Mouse (Mus musculus): ENCODE measurements at regions not wholly inside any gene's neighbourhood (a gene's known extent, or its start where the extent isn't known, plus 50 kb on each side); places are given as distances from the start of the nearest gene placed in this dataset.
"Not testable (repeated sequence)": the region's sequence is repeated elsewhere in the genome, so short reads cannot be mapped to it uniquely, and the experiment has no call there.

- no peak overlapping the region for H3K4me2 ChIP-seq (replicated peaks; ENCODE audit: low read depth, low read length)
- H3K36me3 ChIP-seq (ENCODE audit: insufficient read depth, low read length) = no peaks in the 10 kb centered on the region
- H3K4me3 ChIP-seq (ENCODE audit: low read depth, low read length) = no peak overlapping the region
- no peaks in the 10 kb centered on the region for H3K27me3 ChIP-seq (replicated peaks; ENCODE audit: insufficient read depth, low read length)
- TF ChIP-seq CTCF (IDR thresholded peaks at IDR 0.05) = no peak
- no peak for TF ChIP-seq EP300 (IDR thresholded peaks at IDR 0.05)
- no peaks in the 10 kb centered on the region for H3K4me1 ChIP-seq (ENCODE audit: insufficient read depth, low read depth, low read length)
- no peak overlapping the region for H3K9ac ChIP-seq (replicated peaks; ENCODE audit: low read depth)
- ATAC-seq = no peak
- H3K27ac ChIP-seq (ENCODE audit: low read length) = no peak overlapping the region
- 83% methylated on average over 6 of the region's 6 CpGs for WGBS
- no peaks in the 10 kb centered on the region for H3K9me3 ChIP-seq (ENCODE audit: low read length)
- DNase-seq (ENCODE audit: low spot score) = no peak
Measured at GRCm38 (mm10) chr8:112283316-112283715, 268.5 kb upstream of the Gm6793 start.

- H3K9me3 ChIP-seq (ENCODE audit: low read length) = no peaks in the 10 kb centered on the region
- 68% methylated on average over 5 of the region's 5 CpGs for WGBS
Measured at GRCm38 (mm10) chr8:112269598-112269997, 254.8 kb upstream of the Gm6793 start.

GRCm38 (mm10) chr8:112269214-112269566 is 254.4 kb upstream of the Gm6793 start:
- no peak for DNase-seq (ENCODE audit: low spot score)
- H3K27ac ChIP-seq (ENCODE audit: low read length) = no peak overlapping the region
- no peak for TF ChIP-seq CTCF (IDR thresholded peaks at IDR 0.05)
- no peak for TF ChIP-seq EP300 (IDR thresholded peaks at IDR 0.05)
- H3K4me3 ChIP-seq (ENCODE audit: low read depth, low read length) = no peak overlapping the region
- no peak overlapping the region for H3K9ac ChIP-seq (replicated peaks; ENCODE audit: low read depth)
- H3K27me3 ChIP-seq (replicated peaks; ENCODE audit: insufficient read depth, low read length) = no peaks in the 10 kb centered on the region
- ATAC-seq = no peak
- H3K4me1 ChIP-seq (ENCODE audit: insufficient read depth, low read depth, low read length) = no peaks in the 10 kb centered on the region
- WGBS = 62% methylated on average over 8 of the region's 8 CpGs
- no peaks in the 10 kb centered on the region for H3K36me3 ChIP-seq (ENCODE audit: insufficient read depth, low read length)
- H3K9me3 ChIP-seq (ENCODE audit: low read length) = no peaks in the 10 kb centered on the region
- no peak overlapping the region for H3K4me2 ChIP-seq (replicated peaks; ENCODE audit: low read depth, low read length)

More at GRCm38 (mm10) chr8:112269598-112269997, 254.8 kb upstream of the Gm6793 start:
- no peak overlapping the region for H3K4me3 ChIP-seq (ENCODE audit: low read depth, low read length)
- no peaks in the 10 kb centered on the region for H3K4me1 ChIP-seq (ENCODE audit: insufficient read depth, low read depth, low read length)
- no peaks in the 10 kb centered on the region for H3K36me3 ChIP-seq (ENCODE audit: insufficient read depth, low read length)
- no peak overlapping the region for H3K9ac ChIP-seq (replicated peaks; ENCODE audit: low read depth)
- H3K27me3 ChIP-seq (replicated peaks; ENCODE audit: insufficient read depth, low read length) = no peaks in the 10 kb centered on the region
- DNase-seq (ENCODE audit: low spot score) = no peak
- TF ChIP-seq CTCF (IDR thresholded peaks at IDR 0.05) (no peak), EP300 (IDR thresholded peaks at IDR 0.05) (no peak)
- ATAC-seq = no peak
- H3K4me2 ChIP-seq (replicated peaks; ENCODE audit: low read depth, low read length) = no peak overlapping the region
- H3K27ac ChIP-seq (ENCODE audit: low read length) = no peak overlapping the region

GRCm38 (mm10) chr8:112268544-112269213 is 253.8 kb upstream of the Gm6793 start:
- no peaks in the 10 kb centered on the region for H3K27me3 ChIP-seq (replicated peaks; ENCODE audit: insufficient read depth, low read length)
- no peak overlapping the region for H3K4me3 ChIP-seq (ENCODE audit: low read depth, low read length)
- no peak overlapping the region for H3K27ac ChIP-seq (ENCODE audit: low read length)
- 68% methylated on average over 9 of the region's 9 CpGs for WGBS
- H3K4me2 ChIP-seq (replicated peaks; ENCODE audit: low read depth, low read length) = no peak overlapping the region
- DNase-seq (ENCODE audit: low spot score) = no peak
- TF ChIP-seq EP300 (IDR thresholded peaks at IDR 0.05) = no peak
- no peak for TF ChIP-seq CTCF (IDR thresholded peaks at IDR 0.05)
- H3K36me3 ChIP-seq (ENCODE audit: insufficient read depth, low read length) = no peaks in the 10 kb centered on the region
- no peaks in the 10 kb centered on the region for H3K9me3 ChIP-seq (ENCODE audit: low read length)
- no peaks in the 10 kb centered on the region for H3K4me1 ChIP-seq (ENCODE audit: insufficient read depth, low read depth, low read length)
- no peak for ATAC-seq
- no peak overlapping the region for H3K9ac ChIP-seq (replicated peaks; ENCODE audit: low read depth)

- TF ChIP-seq CTCF (IDR thresholded peaks at IDR 0.05) = no peak
- TF ChIP-seq EP300 (IDR thresholded peaks at IDR 0.05) = no peak
- no peak for DNase-seq (ENCODE audit: low spot score)
- Histone ChIP-seq H3K36me3 (ENCODE audit: insufficient read depth, low read length) (no peaks in the 10 kb centered on the region), H3K4me1 (ENCODE audit: insufficient read depth, low read depth, low read length) (no peaks in the 10 kb centered on the region), H3K27ac (ENCODE audit: low read length) (no peak overlapping the region), H3K27me3 (replicated peaks; ENCODE audit: insufficient read depth, low read length) (no peaks in the 10 kb centered on the region), H3K4me3 (ENCODE audit: low read depth, low read length) (no peak overlapping the region), H3K4me2 (replicated peaks; ENCODE audit: low read depth, low read length) (no peak overlapping the region), H3K9ac (replicated peaks; ENCODE audit: low read depth) (no peak overlapping the region), H3K9me3 (ENCODE audit: low read length) (no peaks in the 10 kb centered on the region)
- 42% methylated on average over 13 of the region's 13 CpGs for WGBS
- ATAC-seq = no peak
Measured at GRCm38 (mm10) chr8:112257922-112258475, 243.2 kb upstream of the Gm6793 start.

- no peak overlapping the region for H3K4me2 ChIP-seq (replicated peaks; ENCODE audit: low read depth, low read length)
Measured at GRCm38 (mm10) chr8:112257311-112257894, 242.6 kb upstream of the Gm6793 start.

GRCm38 (mm10) chr8:112246629-112247028 is 231.8 kb upstream of the Gm6793 start:
- H3K4me2 ChIP-seq (replicated peaks; ENCODE audit: low read depth, low read length); H3K36me3 ChIP-seq (ENCODE audit: insufficient read depth, low read length); ATAC-seq; H3K4me3 ChIP-seq (ENCODE audit: low read depth, low read length); H3K4me1 ChIP-seq (ENCODE audit: insufficient read depth, low read depth, low read length); H3K27ac ChIP-seq (ENCODE audit: low read length); DNase-seq (ENCODE audit: low spot score); H3K9ac ChIP-seq (replicated peaks; ENCODE audit: low read depth); H3K9me3 ChIP-seq (ENCODE audit: low read length); H3K27me3 ChIP-seq (replicated peaks; ENCODE audit: insufficient read depth, low read length): not testable (repeated sequence)
- 78% methylated on average over 2 of the region's 2 CpGs for WGBS

More at GRCm38 (mm10) chr8:112257311-112257894, 242.6 kb upstream of the Gm6793 start:
- TF ChIP-seq EP300 (IDR thresholded peaks at IDR 0.05) (no peak), CTCF (IDR thresholded peaks at IDR 0.05) (no peak)
- Histone ChIP-seq H3K4me3 (ENCODE audit: low read depth, low read length) (no peak overlapping the region; the same call in 1 of the 2 replicates), H3K4me1 (ENCODE audit: insufficient read depth, low read depth, low read length) (no peaks in the 10 kb centered on the region), H3K27me3 (replicated peaks; ENCODE audit: insufficient read depth, low read length) (no peaks in the 10 kb centered on the region), H3K27ac (ENCODE audit: low read length) (no peak overlapping the region), H3K9ac (replicated peaks; ENCODE audit: low read depth) (no peak overlapping the region), H3K9me3 (ENCODE audit: low read length) (no peaks in the 10 kb centered on the region), H3K36me3 (ENCODE audit: insufficient read depth, low read length) (no peaks in the 10 kb centered on the region)
- ATAC-seq (no peak), DNase-seq (ENCODE audit: low spot score) (no peak)
- 14% methylated on average over 18 of the region's 18 CpGs for WGBS

Data from lung, postnatal 0 days (tissue).